Mouse (Mus musculus) MEL (cell line): Measurements from ENCODE around the gene Rpl29. TPM values are rescaled to one million over a fixed set of nuclear protein-coding genes. Genes with fewer than 3 reads are reported as not detected.

Source experiments
- DNase-seq: peaks from one replicate; pipeline ENCODE4 v3.0.0; 2011; ENCODE audit warnings: low read depth, low spot score
- H3K27ac ChIP-seq: 2 replicates; pipeline ENCODE4 v1.5.1; 2012; ENCODE audit warnings: low read depth, mild to moderate bottlenecking, control low read depth, low read length, moderate library complexity; ENCODE audit not compliant: control insufficient read depth
- H3K27me3 ChIP-seq, 2 experiments: fragments of 150-350 bp in 1 of 2; sonication (generic) in 1 of 2; 2 replicates each; pipeline ENCODE4 v1.6.1; 2012; ENCODE audit warnings: low read length in 2 of 2, mild to moderate bottlenecking in 2 of 2, improper control_type of control experiment in 1 of 2, moderate library complexity in 1 of 2; ENCODE audit not compliant: insufficient read depth in 2 of 2, control insufficient read depth in 1 of 2
- H3K36me3 ChIP-seq, 2 experiments: 2 replicates each; pipeline ENCODE4 v1.6.1; 2012 to 2014; ENCODE audit warnings: low read length in 2 of 2, improper control_type of control experiment in 1 of 2, inconsistent platforms in 1 of 2, mild to moderate bottlenecking in 1 of 2; ENCODE audit not compliant: insufficient read depth in 2 of 2, control insufficient read depth in 1 of 2
- H3K4me1 ChIP-seq, 2 experiments: fragments of 150-350 bp in 1 of 2; sonication (generic) in 1 of 2; 2 replicates each; pipeline ENCODE4 v1.6.1; 2012; ENCODE audit warnings: low read length in 2 of 2, improper control_type of control experiment in 1 of 2, mild to moderate bottlenecking in 1 of 2; ENCODE audit not compliant: insufficient read depth in 2 of 2, control insufficient read depth in 1 of 2
- H3K4me3 ChIP-seq, 2 experiments: fragments of 150-350 bp in 1 of 2; sonication (generic) in 1 of 2; 2 replicates each; pipeline ENCODE4 v1.5.1; 2012; ENCODE audit warnings: low read depth in 2 of 2, low read length in 2 of 2, mild to moderate bottlenecking in 2 of 2, moderate library complexity in 2 of 2, control low read depth in 1 of 2, improper control_type of control experiment in 1 of 2; ENCODE audit not compliant: control insufficient read depth in 1 of 2, insufficient read depth in 1 of 2
- H3K79me2 ChIP-seq: 2 replicates; pipeline ENCODE4 v1.6.1; 2012; ENCODE audit warnings: mild to moderate bottlenecking, low read length, moderate library complexity; ENCODE audit not compliant: control insufficient read depth, poor library complexity, insufficient read depth
- H3K9ac ChIP-seq: 2 replicates; pipeline ENCODE4 v1.6.1; 2012; ENCODE audit warnings: low read depth, mild to moderate bottlenecking, control low read depth, low read length, moderate library complexity; ENCODE audit not compliant: control insufficient read depth, poor library complexity, severe bottlenecking
- H3K9me3 ChIP-seq: fragments of 150-350 bp; sonication (generic); replicated peaks from 2 replicates; pipeline ENCODE4 v1.6.1; 2012; ENCODE audit warnings: mild to moderate bottlenecking, low read length, improper control_type of control experiment, moderate library complexity; ENCODE audit not compliant: insufficient read depth
- CTCF ChIP-seq, 3 experiments: IDR thresholded peaks in 2 of 3; conservative IDR thresholded peaks in 1 of 3; 2 replicates each; pipeline ENCODE4 v1.5.1; 2011 to 2012; ENCODE audit warnings: low read length in 3 of 3, low read depth in 2 of 3, mild to moderate bottlenecking in 2 of 3, improper control_type of control experiment in 1 of 3, inconsistent platforms in 1 of 3, mixed read lengths in 1 of 3, moderate library complexity in 1 of 3; ENCODE audit not compliant: control insufficient read depth in 1 of 3, insufficient read depth in 1 of 3, poor library complexity in 1 of 3, severe bottlenecking in 1 of 3
- E2F4 ChIP-seq: IDR thresholded peaks from 2 replicates; pipeline ENCODE4 v1.6.1; 2011; ENCODE audit warnings: low read depth, low read length, improper control_type of control experiment, borderline replicate concordance
- EP300 ChIP-seq, 2 experiments: IDR thresholded peaks; 2 replicates each; pipeline ENCODE4 v1.6.1; 2011; ENCODE audit warnings: improper control_type of control experiment in 2 of 2, low read length in 2 of 2, low read depth in 1 of 2, mild to moderate bottlenecking in 1 of 2
- ETS1 ChIP-seq: IDR thresholded peaks from 2 replicates; pipeline ENCODE4 v1.6.1; 2012; ENCODE audit warnings: low read depth, mild to moderate bottlenecking, inconsistent platforms, low read length, improper control_type of control experiment, moderate library complexity
- JUND ChIP-seq: IDR thresholded peaks from 2 replicates; pipeline ENCODE4 v1.6.1; 2011; ENCODE audit warnings: low read depth, mild to moderate bottlenecking, improper control_type of control experiment, low read length
- MAFK ChIP-seq: IDR thresholded peaks from 2 replicates; pipeline ENCODE4 v1.6.1; 2011; ENCODE audit warnings: low read depth, mild to moderate bottlenecking, low read length, improper control_type of control experiment, borderline replicate concordance
- MAZ ChIP-seq: IDR thresholded peaks from 2 replicates; pipeline ENCODE4 v1.6.1; 2012; ENCODE audit warnings: low read depth, mild to moderate bottlenecking, inconsistent platforms, low read length, improper control_type of control experiment
- MXI1 ChIP-seq: IDR thresholded peaks from 2 replicates; pipeline ENCODE4 v1.6.1; 2011; ENCODE audit warnings: mild to moderate bottlenecking, low read depth, low read length, improper control_type of control experiment
- MYC ChIP-seq: IDR thresholded peaks from 2 replicates; pipeline ENCODE4 v1.6.1; 2011; ENCODE audit warnings: low read depth, mild to moderate bottlenecking, low read length, improper control_type of control experiment, moderate library complexity
- NELFE ChIP-seq: IDR thresholded peaks from 2 replicates; pipeline ENCODE4 v1.6.1; 2011; ENCODE audit warnings: low read depth, low read length, improper control_type of control experiment
- POLR2A ChIP-seq, 2 experiments: IDR thresholded peaks; 2 replicates each; pipeline ENCODE4 v1.6.1; 2011 to 2012; ENCODE audit warnings: low read length in 2 of 2, mild to moderate bottlenecking in 2 of 2, control low read depth in 1 of 2, improper control_type of control experiment in 1 of 2, low read depth in 1 of 2, moderate library complexity in 1 of 2; ENCODE audit not compliant: control insufficient read depth in 1 of 2, insufficient read depth in 1 of 2, poor library complexity in 1 of 2
- POLR2AphosphoS2 ChIP-seq: IDR thresholded peaks from 2 replicates; pipeline ENCODE4 v1.6.1; 2011; ENCODE audit warnings: low read length, improper control_type of control experiment
- RAD21 ChIP-seq: IDR thresholded peaks from 2 replicates; pipeline ENCODE4 v1.6.1; 2011; ENCODE audit warnings: mild to moderate bottlenecking, low read depth, low read length, improper control_type of control experiment
- SMC3 ChIP-seq: IDR thresholded peaks from 2 replicates; pipeline ENCODE4 v1.6.1; 2011; ENCODE audit warnings: low read depth, low read length, improper control_type of control experiment
- UBTF ChIP-seq: IDR thresholded peaks from 2 replicates; pipeline ENCODE4 v1.6.1; 2012; ENCODE audit warnings: low read depth, mild to moderate bottlenecking, inconsistent platforms, low read length, improper control_type of control experiment, moderate library complexity, borderline replicate concordance; ENCODE audit not compliant: insufficient read depth
- USF1 ChIP-seq: IDR thresholded peaks from 2 replicates; pipeline ENCODE4 v1.6.1; 2014; ENCODE audit warnings: low read depth, mild to moderate bottlenecking, inconsistent platforms, low read length, improper control_type of control experiment, moderate library complexity
- ZNF384 ChIP-seq: IDR thresholded peaks from 2 replicates; pipeline ENCODE4 v1.6.1; 2012; ENCODE audit warnings: low read depth, mild to moderate bottlenecking, inconsistent platforms, low read length, improper control_type of control experiment
- polyA plus RNA-seq, 2 experiments: library from polyadenylated mRNA; stranded (reverse) in 1 of 2; unstranded in 1 of 2; fragments of >175 nt in 1 of 2; fragments of >200 nt in 1 of 2; gene quantifications; 2 replicates each; pipeline versions ENCODE4 v1.2.1 to v1.2.4; 2012; ENCODE audit warnings: low replicate concordance in 2 of 2, low read depth in 1 of 2; ENCODE audit not compliant: insufficient read length in 2 of 2, insufficient read depth in 1 of 2, missing spikeins in 1 of 2
- total RNA-seq: library from RNA; depleted of rRNA; stranded (reverse); fragments of 300-350 nt; gene quantifications from 2 replicates; pipeline ENCODE4 v1.2.3, GENCODE M21; 2012

The Rpl29 gene
- total and polyA plus RNA-seq, 3 experiments = 60.8 to 761 TPM; not detected in 1

GRCm38 (mm10) chr9:106467746-106468145 is 38.5 kb downstream of the Rpl29 start:
- H3K4me1 ChIP-seq = peaks cover 0 to 8% of the 10 kb centered on the region in 2 experiments; a peak in 2 of 4 replicates
- no peak overlapping the region for H3K9ac ChIP-seq
- no peaks in the 10 kb centered on the region; a peak in 1 of 4 replicates for H3K36me3 ChIP-seq
- TF ChIP-seq E2F4 = no peak
- TF ChIP-seq MAZ = no peak
- TF ChIP-seq USF1 = no peak
- no peak for TF ChIP-seq ETS1
- TF ChIP-seq RAD21 = no peak
- no peak for TF ChIP-seq MYC
- no peak for TF ChIP-seq ZNF384
- TF ChIP-seq POLR2AphosphoS2 = no peak
- no peak for TF ChIP-seq POLR2A (IDR thresholded peaks at IDR 0.05; ENCODE audit: control insufficient read depth in 1 of 2, insufficient read depth in 1 of 2, low read depth in 1 of 2, low read length in 2 of 2, poor library complexity in 1 of 2)
- no peak for TF ChIP-seq CTCF (IDR thresholded peaks at IDR 0.05 in 2 of 3, conservative IDR thresholded peaks at IDR 0.05 in 1 of 3; ENCODE audit: control insufficient read depth in 1 of 3, insufficient read depth in 1 of 3, low read depth in 2 of 3, low read length in 3 of 3, poor library complexity in 1 of 3, severe bottlenecking in 1 of 3)
- no peak for TF ChIP-seq MAFK
- H3K9me3 ChIP-seq = no peaks in the 10 kb centered on the region
- no peak overlapping the region for H3K27ac ChIP-seq
- H3K4me3 ChIP-seq = no peak overlapping the region
- no peaks in the 10 kb centered on the region for H3K27me3 ChIP-seq
- no peak for DNase-seq
- no peaks in the 10 kb centered on the region for H3K79me2 ChIP-seq

GRCm38 (mm10) chr9:106469317-106469716 is 40.1 kb downstream of the Rpl29 start:
- no peak for DNase-seq
- H3K36me3 ChIP-seq = no peaks in the 10 kb centered on the region; a peak in 1 of 4 replicates
- TF ChIP-seq MXI1 (no peak), EP300 (IDR thresholded peaks at IDR 0.05; ENCODE audit: low read depth in 1 of 2, low read length in 2 of 2) (no peak), UBTF (no peak), SMC3 (no peak), CTCF (IDR thresholded peaks at IDR 0.05 in 2 of 3, conservative IDR thresholded peaks at IDR 0.05 in 1 of 3; ENCODE audit: control insufficient read depth in 1 of 3, insufficient read depth in 1 of 3, low read depth in 2 of 3, low read length in 3 of 3, poor library complexity in 1 of 3, severe bottlenecking in 1 of 3) (peak in 2 of 3 experiments; percentile 30 to 36; a peak in 4 of 6 replicates), RAD21 (no peak; the same call in 1 of the 2 replicates), JUND (no peak), NELFE (no peak)
- no peaks in the 10 kb centered on the region for H3K9me3 ChIP-seq
- H3K79me2 ChIP-seq = no peaks in the 10 kb centered on the region
- H3K27me3 ChIP-seq = no peaks in the 10 kb centered on the region
- H3K9ac ChIP-seq = no peak overlapping the region
- H3K4me3 ChIP-seq = no peak overlapping the region
- H3K27ac ChIP-seq = no peak overlapping the region
- peaks cover 0 to 8% of the 10 kb centered on the region in 2 experiments; a peak in 2 of 4 replicates for H3K4me1 ChIP-seq
